Mouse (Mus musculus): ENCODE results near the gene Rps6ka4.

Gene Rps6ka4

GRCm38 (mm10) chr19:6840475-6841291, at the start of gene Rps6ka4:
Gene Rps6ka4, minus strand, starts transcription at chr19:6840636.
- in situ Hi-C loops (cut with MseI, MboI) = no loop called here

GRCm38 (mm10) chr19:6877965-6878364, 37.5 kb upstream of the Rps6ka4 start:
- in situ Hi-C loops (cut with MseI, MboI) = no loop called here

GRCm38 (mm10) chr19:6876799-6877198, 36.4 kb upstream of the Rps6ka4 start:
- in situ Hi-C loops (cut with MseI, MboI) = no loop called here

GRCm38 (mm10) chr19:6875834-6876233, 35.4 kb upstream of the Rps6ka4 start:
- in situ Hi-C loops (cut with MseI, MboI) = no loop called here

- in situ Hi-C loops (cut with MseI, MboI) = no loop called here
Observed at GRCm38 (mm10) chr19:6874257-6874656, 33.8 kb upstream of the Rps6ka4 start.

GRCm38 (mm10) chr19:6872701-6873100, 32.3 kb upstream of the Rps6ka4 start:
- in situ Hi-C loops (cut with MseI, MboI) = no loop called here

- in situ Hi-C loops (cut with MseI, MboI) = no loop called here
Observed at GRCm38 (mm10) chr19:6871574-6872271, 31.3 kb upstream of the Rps6ka4 start.

GRCm38 (mm10) chr19:6869355-6869754, 28.9 kb upstream of the Rps6ka4 start:
- in situ Hi-C loops (cut with MseI, MboI) = no loop called here

GRCm38 (mm10) chr19:6861451-6861850, 21.0 kb upstream of the Rps6ka4 start:
- in situ Hi-C loops (cut with MseI, MboI) = no loop called here

GRCm38 (mm10) chr19:6860706-6861105, 20.3 kb upstream of the Rps6ka4 start:
- in situ Hi-C loops (cut with MseI, MboI) = no loop called here

- in situ Hi-C loops (cut with MseI, MboI) = no loop called here
Observed at GRCm38 (mm10) chr19:6859971-6860370, 19.5 kb upstream of the Rps6ka4 start.

GRCm38 (mm10) chr19:6859032-6859651, 18.7 kb upstream of the Rps6ka4 start:
- in situ Hi-C loops (cut with MseI, MboI) = no loop called here

GRCm38 (mm10) chr19:6858031-6858430, 17.6 kb upstream of the Rps6ka4 start, which contains the start of gene Ccdc88b:
Gene Ccdc88b, minus strand, starts transcription at chr19:6858211.
- in situ Hi-C loops (cut with MseI, MboI) = no loop called here

GRCm38 (mm10) chr19:6857391-6858005, 17.1 kb upstream of the Rps6ka4 start:
- in situ Hi-C loops (cut with MseI, MboI) = no loop called here

- in situ Hi-C loops (cut with MseI, MboI) = no loop called here
Observed at GRCm38 (mm10) chr19:6857003-6857360, 16.5 kb upstream of the Rps6ka4 start.

- in situ Hi-C loops (cut with MseI, MboI) = no loop called here
Observed at GRCm38 (mm10) chr19:6856281-6857002, 16.0 kb upstream of the Rps6ka4 start.

GRCm38 (mm10) chr19:6855225-6856031, 15.0 kb upstream of the Rps6ka4 start:
- in situ Hi-C loops (cut with MseI, MboI) = no loop called here

GRCm38 (mm10) chr19:6854658-6855057, 14.2 kb upstream of the Rps6ka4 start:
- in situ Hi-C loops (cut with MseI, MboI) = no loop called here

- in situ Hi-C loops (cut with MseI, MboI) = no loop called here
Observed at GRCm38 (mm10) chr19:6853903-6854302, 13.5 kb upstream of the Rps6ka4 start.
